Mouse (Mus musculus) MEL-GATA-1-ER (cell line): ENCODE results near the gene Egr4.
A peak's percentile ranks its signal among the peaks of the same experiment; 100 is the strongest.

Experiments
- DNase-seq: peaks from one replicate; pipeline ENCODE4 v3.0.0-alpha.2; 2012; ENCODE audit warnings: low read depth; ENCODE audit errors: extremely low read depth

Egr4 gene

GRCm38 (mm10) chr6:85513531-85513910 is at the start of gene Egr4:
TSS of gene Egr4 (minus strand) at chr6:85513589.
- no peak for DNase-seq

- no peak for DNase-seq
Measured at GRCm38 (mm10) chr6:85562374-85562773, 49.0 kb upstream of the Egr4 start.

DNA sequence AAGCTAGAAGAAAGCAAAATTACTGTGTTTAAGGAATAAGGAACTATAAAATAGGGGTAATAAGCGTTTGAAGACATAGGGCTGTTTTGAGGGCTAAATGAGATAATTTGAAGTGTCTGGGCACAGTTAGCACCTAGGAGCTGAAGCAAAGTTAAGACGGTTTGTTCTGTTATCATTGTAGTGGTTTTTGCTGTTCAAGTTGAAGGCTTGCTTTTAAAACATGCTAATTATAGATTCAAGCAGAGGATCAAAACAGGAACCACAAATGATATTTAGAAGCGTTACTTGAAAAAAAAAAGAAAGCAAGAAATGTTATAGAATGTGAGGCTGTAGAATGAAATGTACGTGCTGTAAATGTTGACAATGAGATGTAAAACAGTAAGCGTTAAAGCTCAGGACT is 34.3 kb upstream of the Egr4 start:
- DNase-seq: peak; percentile 43

- DNase-seq: no peak
Measured at GRCm38 (mm10) chr6:85544251-85544881, 31.0 kb upstream of the Egr4 start.

DNA sequence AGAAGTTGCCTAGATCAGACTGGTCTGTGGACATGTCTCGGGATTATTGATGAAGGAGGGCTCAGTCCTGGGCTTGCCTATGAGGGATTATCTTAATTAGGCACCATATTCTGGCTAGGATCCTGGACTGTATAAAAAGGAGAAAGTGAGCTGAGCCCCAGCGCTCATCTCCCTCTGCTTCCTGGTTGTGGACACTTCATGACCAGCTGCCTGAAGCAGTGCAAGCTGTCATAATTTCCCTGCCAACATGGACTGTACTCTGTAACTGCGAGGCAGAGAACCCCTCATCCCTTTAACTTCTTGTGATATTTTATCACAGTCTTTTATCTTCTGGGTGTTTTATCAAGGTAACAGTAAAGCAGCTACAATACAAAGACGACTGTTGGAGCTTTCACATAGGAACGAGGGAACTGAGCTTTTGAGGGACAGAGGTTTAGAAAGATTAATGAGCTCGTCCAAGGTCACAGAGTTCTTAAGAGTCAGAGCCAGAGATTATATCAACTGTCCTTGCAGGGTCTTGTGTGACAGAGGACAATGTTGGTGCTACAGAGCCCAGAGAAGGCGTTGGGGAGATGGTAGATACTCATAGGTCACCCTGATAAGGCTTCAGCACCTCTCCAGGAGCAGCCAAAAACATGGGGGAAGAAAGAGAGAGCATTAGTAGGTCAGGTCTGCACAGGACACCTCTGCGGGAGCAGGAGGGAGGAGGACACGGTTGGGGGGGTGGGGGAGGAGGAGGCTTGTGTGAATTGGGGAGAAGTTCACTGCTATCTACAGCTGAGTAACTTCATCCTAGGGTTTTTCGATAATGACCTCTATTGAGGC is 30.2 kb upstream of the Egr4 start:
- no peak for DNase-seq

- no peak for DNase-seq
Measured at GRCm38 (mm10) chr6:85522825-85523224, 9.4 kb upstream of the Egr4 start.

GRCm38 (mm10) chr6:85522026-85522425 is 8.6 kb upstream of the Egr4 start:
- no peak for DNase-seq

GRCm38 (mm10) chr6:85518091-85518693 is 4.8 kb upstream of the Egr4 start:
- no peak for DNase-seq

DNA sequence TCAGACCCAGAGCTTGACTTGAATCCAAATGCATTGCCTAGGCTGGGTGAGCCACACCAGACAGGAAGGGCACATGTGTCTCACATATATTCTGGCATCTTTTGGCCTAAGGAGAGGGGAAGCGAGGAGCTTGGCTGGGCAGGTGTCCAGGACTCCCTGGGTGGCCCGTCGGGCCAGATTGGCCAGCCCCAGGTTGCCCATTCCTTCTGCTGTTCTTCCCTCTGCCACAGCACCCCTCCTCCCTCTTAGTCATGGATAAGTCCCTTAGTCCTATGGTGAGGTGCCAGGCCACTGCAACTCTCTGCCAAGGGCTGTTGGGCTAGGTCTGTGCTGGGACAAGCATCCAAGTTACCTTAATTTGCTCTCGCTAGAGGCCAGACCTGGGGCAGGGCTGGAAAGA is 2.6 kb upstream of the Egr4 start:
- no peak for DNase-seq

GRCm38 (mm10) chr6:85512577-85513530 is 535 bp downstream of the Egr4 start:
- no peak for DNase-seq

DNA sequence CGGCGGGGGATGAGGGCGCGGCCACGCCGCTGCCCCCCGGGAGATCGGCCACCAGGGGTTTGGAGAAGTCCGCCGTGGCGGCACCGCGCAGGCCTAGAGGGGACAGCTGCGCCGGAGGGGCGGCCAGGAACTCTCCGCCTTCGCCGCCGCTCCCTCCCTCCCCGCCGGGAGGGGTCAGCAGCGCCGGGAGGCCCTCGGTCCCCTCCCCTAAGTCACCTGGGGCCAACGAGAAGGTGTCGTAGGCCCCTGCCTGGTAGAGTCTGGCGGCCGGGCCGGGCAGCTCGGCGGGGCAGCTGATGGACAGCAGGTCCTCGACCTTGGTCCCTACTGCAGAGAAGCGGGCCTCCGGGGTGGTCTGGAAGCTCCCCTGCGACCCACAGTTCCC is 1.3 kb downstream of the Egr4 start:
- DNase-seq: no peak

DNA sequence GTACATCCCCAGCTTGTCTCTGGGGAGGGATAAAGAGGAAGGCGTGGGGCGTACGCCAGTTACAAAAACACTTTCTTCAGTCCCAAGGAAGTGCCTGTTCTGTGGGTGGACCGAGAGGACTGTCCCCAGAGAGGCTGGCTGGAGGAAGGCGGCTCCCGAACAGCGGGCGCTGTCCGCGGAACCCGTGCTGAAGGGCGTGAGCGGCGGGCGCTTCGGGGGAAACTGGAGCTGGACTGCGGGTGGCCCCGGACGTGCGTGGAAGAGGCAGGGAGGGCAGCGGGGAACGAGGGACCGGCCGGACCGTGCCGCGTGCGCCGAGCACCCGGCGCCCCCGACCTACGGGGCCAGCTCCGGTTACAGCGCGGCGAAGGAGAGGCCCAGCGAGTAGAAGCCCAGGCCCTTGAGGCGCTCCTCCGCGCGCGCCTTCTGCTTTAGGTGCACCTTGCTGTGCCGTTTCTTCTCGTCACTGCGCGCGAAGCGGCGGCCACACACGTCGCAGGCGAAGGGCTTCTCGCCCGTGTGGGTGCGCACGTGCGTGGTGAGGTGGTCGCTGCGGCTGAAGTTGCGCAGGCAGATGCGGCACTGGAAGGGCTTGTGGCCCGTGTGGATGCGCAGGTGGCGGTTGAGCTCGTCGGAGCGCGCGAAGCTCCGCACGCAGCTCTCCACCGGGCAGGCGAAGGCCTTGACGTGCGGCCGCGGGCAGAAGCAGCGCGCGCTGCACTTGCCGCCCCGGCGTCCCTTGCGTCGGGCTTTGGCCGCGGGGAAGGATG is 1.9 kb downstream of the Egr4 start:
- DNase-seq: no peak

GRCm38 (mm10) chr6:85510476-85510875 is 2.9 kb downstream of the Egr4 start:
- no peak for DNase-seq

DNA sequence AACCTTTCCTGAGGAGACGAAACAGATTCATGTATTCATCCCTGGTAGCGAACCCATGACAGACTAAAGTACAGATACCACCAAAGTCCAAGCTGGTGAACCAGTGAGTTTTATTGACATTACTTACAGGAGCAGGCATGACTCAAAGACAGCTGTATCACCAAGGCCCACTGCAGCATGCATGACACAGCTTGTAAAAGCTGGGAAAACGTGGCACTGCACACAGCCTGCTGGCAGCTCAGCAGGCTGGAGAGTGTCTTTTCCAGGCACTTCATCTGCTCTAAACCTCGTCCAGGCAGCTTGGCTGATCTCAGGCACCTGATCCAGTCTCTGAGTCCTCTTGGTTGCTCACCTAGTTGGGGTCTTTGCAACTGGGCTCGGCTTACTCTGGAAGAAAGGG is 4.8 kb downstream of the Egr4 start:
- DNase-seq: no peak

- no peak for DNase-seq
Measured at GRCm38 (mm10) chr6:85504908-85505307, 8.5 kb downstream of the Egr4 start.

DNA sequence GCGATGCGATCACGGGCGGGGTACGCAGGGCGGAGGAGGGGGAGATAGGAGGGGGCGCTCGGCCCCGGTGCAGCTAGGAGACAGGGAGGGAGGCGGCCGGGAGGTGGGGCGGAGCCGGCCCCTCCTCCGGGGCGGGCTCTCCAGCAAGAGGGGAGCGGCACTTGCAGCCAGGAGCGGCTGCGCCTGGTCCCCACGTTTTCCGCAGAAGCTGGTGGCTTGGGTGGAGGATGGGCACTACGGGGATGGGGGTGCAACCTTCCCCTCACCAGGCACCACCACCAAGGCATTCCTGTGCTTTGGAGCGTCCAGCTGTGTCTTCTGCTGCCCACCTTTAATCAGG is 10.5 kb downstream of the Egr4 start, which contains the start of gene Fbxo41:
TSS of gene Fbxo41 (minus strand) at position 84 of the 340 bp plus-strand sequence.
- DNase-seq: no peak

DNA sequence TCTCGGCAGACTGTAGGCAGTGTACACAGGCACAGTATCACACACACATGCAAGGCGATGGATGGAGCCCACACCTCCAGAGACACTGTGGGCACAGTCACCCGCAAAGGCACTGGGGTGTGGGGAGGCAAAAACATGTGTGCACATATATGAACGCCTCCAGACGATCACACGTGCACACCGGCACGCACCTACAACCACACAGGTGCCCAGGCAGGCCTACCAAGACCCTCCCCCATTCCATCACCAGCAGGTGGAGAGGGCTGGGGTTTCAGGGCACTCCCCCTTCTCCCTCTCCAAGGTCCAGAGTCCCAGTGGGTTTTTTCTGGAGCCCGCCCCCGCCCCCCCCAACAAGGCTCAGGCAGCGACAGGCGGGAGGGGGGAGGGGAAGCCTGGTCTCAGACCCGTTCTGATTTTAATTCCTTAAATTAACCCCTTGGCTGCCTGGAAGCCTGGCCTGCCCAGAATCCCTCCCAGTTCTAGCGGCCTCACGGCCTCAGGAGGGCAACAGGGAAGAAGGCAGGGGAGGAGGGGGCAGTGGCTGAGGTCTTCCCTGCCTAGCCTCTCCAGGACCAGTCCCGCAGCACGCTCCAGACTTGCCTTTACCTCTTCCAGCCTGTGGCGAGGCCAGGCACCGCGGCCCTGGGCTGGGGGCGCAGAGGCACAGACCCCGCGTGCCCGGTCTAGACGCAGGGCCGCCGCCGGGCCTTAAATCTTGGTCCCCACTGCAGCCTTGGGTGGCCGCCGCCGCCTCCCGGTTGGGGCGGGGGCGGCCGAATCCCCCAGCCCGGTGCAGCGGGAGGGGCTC is 11.1 kb downstream of the Egr4 start:
- DNase-seq: no peak

- DNase-seq: no peak
Measured at GRCm38 (mm10) chr6:85501571-85502102, 11.8 kb downstream of the Egr4 start.

- DNase-seq: no peak
Measured at GRCm38 (mm10) chr6:85500416-85500815, 13.0 kb downstream of the Egr4 start.

DNA sequence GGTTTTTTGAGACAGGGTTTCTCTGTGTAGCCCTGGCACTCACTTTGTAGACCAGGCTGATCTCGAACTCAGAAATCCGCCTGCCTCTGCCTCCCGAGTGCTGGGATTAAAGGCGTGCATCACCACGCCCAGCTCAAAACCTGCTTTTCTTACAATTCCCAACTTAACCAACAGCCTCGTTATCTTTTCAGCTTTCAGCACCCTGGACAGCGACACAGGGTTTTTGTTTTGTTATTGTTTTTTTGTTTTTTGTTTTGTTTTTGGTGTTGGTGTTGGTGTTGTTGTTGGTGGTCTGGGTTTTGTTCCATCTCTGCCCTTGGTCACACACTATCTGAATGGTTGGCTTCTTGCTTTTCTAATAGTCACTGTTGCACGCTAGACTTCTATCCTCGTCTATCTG is 15.2 kb downstream of the Egr4 start:
- DNase-seq: no peak
